Mouse (Mus musculus) midbrain, embryonic 16.5 days (tissue): ENCODE measurements around the gene Ccdc78. TPM values are rescaled to one million over a fixed set of nuclear protein-coding genes. Genes with fewer than 3 reads are reported as not detected.

Source experiments
- ATAC-seq: fragments of 200-750 bp; cut with Nextera tagmentation; 2 replicates; pipeline ENCODE4 v1.8.0; 2017; ENCODE audit warnings: moderate TSS enrichment
- H3K27ac ChIP-seq: fragments of 300-500 bp; sonication (generic); 2 replicates; pipeline ENCODE4 v1.5.1; 2014; ENCODE audit warnings: mild to moderate bottlenecking, low read length, mixed read lengths
- H3K27me3 ChIP-seq: fragments of 300-500 bp; sonication (generic); 2 replicates; pipeline ENCODE4 v1.6.1; 2014; ENCODE audit warnings: low read depth, low read length, mixed read lengths; ENCODE audit not compliant: control insufficient read depth, insufficient read depth
- H3K36me3 ChIP-seq: fragments of 300-500 bp; sonication (generic); 2 replicates; pipeline ENCODE4 v1.6.1; 2014; ENCODE audit warnings: mild to moderate bottlenecking, low read length, moderate library complexity, mixed read lengths; ENCODE audit not compliant: control insufficient read depth, insufficient read depth
- H3K4me1 ChIP-seq: fragments of 300-500 bp; sonication (generic); 2 replicates; pipeline ENCODE4 v1.6.1; 2014; ENCODE audit warnings: mild to moderate bottlenecking, low read length, mixed read lengths; ENCODE audit not compliant: control insufficient read depth, insufficient read depth
- H3K4me2 ChIP-seq: fragments of 300-500 bp; sonication (generic); 2 replicates; pipeline ENCODE4 v1.6.1; 2014; ENCODE audit warnings: mild to moderate bottlenecking, low read length, mixed read lengths
- H3K4me3 ChIP-seq: fragments of 300-500 bp; sonication (generic); 2 replicates; pipeline ENCODE4 v1.5.1; 2014; ENCODE audit warnings: low read depth, mild to moderate bottlenecking, low read length, moderate library complexity, mixed read lengths
- H3K9ac ChIP-seq: fragments of 300-500 bp; sonication (generic); 2 replicates; pipeline ENCODE4 v1.6.1; 2014; ENCODE audit warnings: low read depth, low read length, mixed read lengths
- H3K9me3 ChIP-seq: fragments of 300-500 bp; sonication (generic); replicated peaks from 2 replicates; pipeline ENCODE4 v1.6.1; 2014; ENCODE audit warnings: mild to moderate bottlenecking, low read length, mixed read lengths; ENCODE audit not compliant: control insufficient read depth, poor library complexity, severe bottlenecking
- WGBS: fragments of 180-500 bp; shearing (Covaris S2); extraction: QIAGEN DNeasy Blood & Tissue Kit; methylation state at CpG from one replicate; pipeline ENCODE4 v1.1.7; 2014; 5-methylcytosine and 5-hydroxymethylcytosine counted together
- polyA plus RNA-seq: library from polyadenylated mRNA; unstranded; fragments of >200 nt; fragmentation: Nextera tagmentation; extraction: Ambion mirVana; gene quantifications from 2 replicates; pipeline ENCODE4 v1.2.1, GENCODE M21; 2015

The Ccdc78 gene
- polyA plus RNA-seq, 1 experiment from 2014 or later = 0.34 TPM

DNA sequence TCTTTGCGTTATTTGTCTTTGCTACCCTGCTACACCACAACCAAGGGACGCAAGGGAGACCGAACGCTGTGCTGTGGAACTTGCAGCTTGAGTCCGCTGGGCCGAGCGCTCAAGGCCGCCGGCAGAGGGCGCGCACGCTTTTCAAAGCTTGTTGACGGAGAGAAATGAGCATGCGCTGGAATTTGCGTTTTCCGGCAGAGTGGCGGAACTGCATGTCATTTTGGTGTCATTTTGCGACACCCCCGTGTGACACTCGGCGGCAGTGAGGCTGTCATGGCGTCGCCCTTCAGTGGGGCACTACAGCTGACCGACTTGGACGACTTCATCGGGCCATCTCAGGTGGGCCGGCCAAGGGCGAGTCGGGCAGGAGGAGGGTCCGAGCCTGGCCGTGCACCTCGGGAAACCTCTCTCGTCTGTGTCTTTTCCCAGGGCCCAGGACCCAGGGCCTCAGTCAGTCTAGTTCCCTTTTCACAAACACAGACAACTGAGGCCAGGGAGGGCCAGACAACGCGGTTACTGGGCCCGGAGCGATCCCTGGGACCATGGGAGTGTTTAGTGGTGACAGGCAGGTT is 12.7 kb upstream of the Ccdc78 start, which contains the start of gene Narfl:
Gene Narfl (plus strand): TSS at position 228 of the 572 bp plus-strand sequence.
- peak; percentile 84 for ATAC-seq

DNA sequence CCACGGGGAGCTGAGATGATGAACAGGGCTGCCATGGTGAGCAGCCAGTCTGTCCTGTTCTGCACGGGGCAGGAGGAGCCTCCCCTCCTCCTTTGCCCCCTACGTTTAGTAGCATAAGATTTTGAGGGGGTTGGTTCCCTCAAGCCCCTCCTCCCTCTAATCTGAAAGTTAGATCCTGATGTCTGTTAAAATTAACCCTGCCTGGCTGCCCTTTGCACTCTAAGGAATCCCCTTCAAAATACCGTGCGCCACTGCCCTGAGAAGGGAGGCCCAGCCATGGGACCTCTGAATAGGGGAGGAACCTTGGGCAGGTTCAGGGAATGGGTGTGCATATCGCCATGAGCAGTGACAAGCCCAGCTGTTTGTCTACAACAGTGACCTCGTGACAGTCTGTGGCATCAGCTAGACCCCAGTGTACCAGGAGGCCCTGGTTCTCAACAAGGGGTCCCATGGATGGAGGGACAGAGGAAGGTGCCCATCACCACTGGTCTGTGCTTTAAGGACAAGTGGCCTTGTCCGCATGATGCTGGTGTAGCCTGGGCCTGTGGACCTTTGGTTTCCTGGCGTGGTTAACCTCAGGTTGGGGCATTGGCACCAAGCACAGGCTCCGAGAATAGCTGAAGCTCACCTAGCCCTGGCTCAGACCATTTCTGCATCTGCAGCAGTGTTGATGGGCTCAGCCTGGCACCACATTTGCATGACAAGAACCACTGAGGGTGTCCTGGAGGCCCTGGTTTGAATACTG is 10.9 kb upstream of the Ccdc78 start:
- Histone ChIP-seq H3K4me1 (peaks cover 14% of the 10 kb centered on the region), H3K9ac (no peak overlapping the region), H3K27ac (no peak overlapping the region), H3K27me3 (no peaks in the 10 kb centered on the region), H3K4me2 (no peak overlapping the region), H3K9me3 (no peaks in the 10 kb centered on the region), H3K36me3 (peaks cover 6% of the 10 kb centered on the region; the same call in 1 of the 2 replicates), H3K4me3 (no peak overlapping the region)
- WGBS = 77% methylated on average over 10 of the region's 10 CpGs
- ATAC-seq = no peak

More for the DNA sequence above, 12.7 kb upstream of the Ccdc78 start, which contains the start of gene Narfl:
- Histone ChIP-seq H3K9ac (peak within 1 kb of the TSS; percentile 84), H3K27ac (no peak within 1 kb of the TSS), H3K4me3 (peak within 1 kb of the TSS; percentile 83), H3K4me2 (peak within 1 kb of the TSS; percentile 88), H3K27me3 (no peaks in the 10 kb centered on the region), H3K36me3 (peaks cover 6% of the 10 kb centered on the region; the same call in 1 of the 2 replicates), H3K9me3 (no peaks in the 10 kb centered on the region), H3K4me1 (peaks cover 14% of the 10 kb centered on the region)
- under 1% methylated on average over 37 of the region's 37 CpGs for WGBS

DNA sequence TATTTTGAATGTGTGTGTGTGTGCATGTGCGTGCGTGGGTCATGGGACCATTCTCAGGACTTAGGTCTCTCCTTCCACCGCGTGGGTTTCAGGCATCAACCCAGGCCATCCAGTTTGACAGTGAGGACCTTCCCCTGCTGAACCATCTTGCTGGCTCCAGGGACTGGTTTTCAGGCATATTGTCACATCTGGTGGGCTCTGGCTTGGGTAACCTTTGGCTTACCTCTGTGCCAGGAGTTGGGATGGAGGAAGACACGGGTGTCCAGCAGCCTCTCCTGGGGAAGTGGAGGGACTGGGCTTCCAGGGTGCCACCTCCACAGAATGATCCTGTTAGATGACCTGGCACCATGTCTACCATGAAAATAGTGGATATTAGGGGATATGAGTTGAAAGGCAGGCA is 8.4 kb upstream of the Ccdc78 start:
- Histone ChIP-seq H3K9ac (no peak overlapping the region), H3K4me2 (no peak overlapping the region), H3K4me1 (peaks cover 14% of the 10 kb centered on the region), H3K9me3 (no peaks in the 10 kb centered on the region), H3K27ac (no peak overlapping the region), H3K36me3 (peaks cover 21% of the 10 kb centered on the region), H3K4me3 (no peak overlapping the region), H3K27me3 (no peaks in the 10 kb centered on the region)
- 96% methylated on average over 5 of the region's 5 CpGs for WGBS
- ATAC-seq = no peak

DNA sequence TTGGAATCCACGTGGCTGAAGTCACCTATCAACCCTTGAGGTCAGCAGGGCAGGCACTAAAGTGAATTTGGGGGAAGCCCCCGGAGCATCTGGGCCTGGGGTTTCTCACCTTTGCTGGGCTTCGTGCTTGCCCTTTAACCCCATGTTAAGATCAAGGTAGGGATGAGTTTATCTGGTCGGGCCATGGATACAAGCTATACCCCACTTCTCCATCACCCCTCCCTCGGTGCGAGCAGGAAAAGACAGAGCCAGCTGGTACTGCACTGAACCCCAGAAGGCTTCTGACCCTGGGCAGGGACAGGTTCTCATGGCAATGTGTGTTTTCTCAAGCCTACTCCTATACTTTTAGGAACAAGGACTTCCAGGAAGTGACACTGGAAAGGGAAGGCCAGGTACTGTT is 5.0 kb upstream of the Ccdc78 start:
- Histone ChIP-seq H3K36me3 (peaks cover 22% of the 10 kb centered on the region), H3K27me3 (no peaks in the 10 kb centered on the region), H3K4me1 (peaks cover 17% of the 10 kb centered on the region), H3K9me3 (no peaks in the 10 kb centered on the region), H3K9ac (no peak overlapping the region), H3K4me2 (no peak overlapping the region), H3K27ac (no peak overlapping the region), H3K4me3 (no peak overlapping the region)
- no peak for ATAC-seq
- WGBS = 76% methylated on average over 6 of the region's 6 CpGs

DNA sequence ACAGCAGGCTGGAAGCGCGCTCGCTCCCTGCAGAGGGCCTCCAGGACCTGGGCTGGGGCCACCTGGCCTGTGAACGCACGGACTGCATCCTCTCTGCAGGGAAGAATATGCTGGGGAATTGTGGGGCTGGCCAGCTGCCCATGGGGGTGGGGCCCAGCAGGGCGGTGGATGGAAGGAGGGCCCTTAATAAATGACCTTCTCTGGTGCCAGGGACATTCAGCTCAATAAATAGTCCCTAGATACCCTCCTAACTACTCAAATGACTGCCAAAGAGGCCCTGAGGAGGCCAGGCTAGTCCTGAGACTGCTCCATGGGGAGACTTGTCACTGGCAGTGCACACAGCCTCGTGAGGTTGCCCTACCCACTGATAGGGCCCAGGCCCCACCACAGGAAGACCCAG is 3.3 kb upstream of the Ccdc78 start:
- Histone ChIP-seq H3K4me1 (peaks cover 17% of the 10 kb centered on the region), H3K4me3 (no peak overlapping the region), H3K36me3 (peaks cover 19% of the 10 kb centered on the region), H3K4me2 (no peak overlapping the region), H3K9ac (no peak overlapping the region), H3K27ac (no peak overlapping the region), H3K9me3 (no peaks in the 10 kb centered on the region), H3K27me3 (no peaks in the 10 kb centered on the region)
- 77% methylated on average over 7 of the region's 7 CpGs for WGBS
- ATAC-seq = no peak

GRCm38 (mm10) chr17:25783861-25784574 is 2.4 kb upstream of the Ccdc78 start:
- WGBS = 82% methylated on average over 15 of the region's 15 CpGs
- no peak overlapping the region for H3K27ac ChIP-seq
- peaks cover 17% of the 10 kb centered on the region for H3K4me1 ChIP-seq
- H3K9me3 ChIP-seq = no peaks in the 10 kb centered on the region
- H3K4me2 ChIP-seq = peak overlapping the region; percentile 92
- peak overlapping the region; percentile 78 for H3K4me3 ChIP-seq
- no peaks in the 10 kb centered on the region for H3K27me3 ChIP-seq
- peak overlapping the region; percentile 89 for H3K9ac ChIP-seq
- no peak for ATAC-seq
- peaks cover 19% of the 10 kb centered on the region for H3K36me3 ChIP-seq

- peak within 1 kb of the TSS; percentile 78 for H3K4me3 ChIP-seq
- H3K36me3 ChIP-seq = peaks cover 23% of the 10 kb centered on the region
- H3K9ac ChIP-seq = peak within 1 kb of the TSS; percentile 89
- under 1% methylated on average over 23 of the region's 23 CpGs for WGBS
- no peaks in the 10 kb centered on the region for H3K9me3 ChIP-seq
- peak within 1 kb of the TSS; percentile 92 for H3K27ac ChIP-seq
- peak; percentile 81 for ATAC-seq
- H3K27me3 ChIP-seq = no peaks in the 10 kb centered on the region
- H3K4me1 ChIP-seq = peaks cover 17% of the 10 kb centered on the region
- H3K4me2 ChIP-seq = peak within 1 kb of the TSS; percentile 92
These were observed 1.1 kb upstream of the Ccdc78 start, which contains the start of gene Haghl for GRCm38 (mm10) chr17:25785281-25785745. Gene Haghl (minus strand): TSS chr17:25785673.

DNA sequence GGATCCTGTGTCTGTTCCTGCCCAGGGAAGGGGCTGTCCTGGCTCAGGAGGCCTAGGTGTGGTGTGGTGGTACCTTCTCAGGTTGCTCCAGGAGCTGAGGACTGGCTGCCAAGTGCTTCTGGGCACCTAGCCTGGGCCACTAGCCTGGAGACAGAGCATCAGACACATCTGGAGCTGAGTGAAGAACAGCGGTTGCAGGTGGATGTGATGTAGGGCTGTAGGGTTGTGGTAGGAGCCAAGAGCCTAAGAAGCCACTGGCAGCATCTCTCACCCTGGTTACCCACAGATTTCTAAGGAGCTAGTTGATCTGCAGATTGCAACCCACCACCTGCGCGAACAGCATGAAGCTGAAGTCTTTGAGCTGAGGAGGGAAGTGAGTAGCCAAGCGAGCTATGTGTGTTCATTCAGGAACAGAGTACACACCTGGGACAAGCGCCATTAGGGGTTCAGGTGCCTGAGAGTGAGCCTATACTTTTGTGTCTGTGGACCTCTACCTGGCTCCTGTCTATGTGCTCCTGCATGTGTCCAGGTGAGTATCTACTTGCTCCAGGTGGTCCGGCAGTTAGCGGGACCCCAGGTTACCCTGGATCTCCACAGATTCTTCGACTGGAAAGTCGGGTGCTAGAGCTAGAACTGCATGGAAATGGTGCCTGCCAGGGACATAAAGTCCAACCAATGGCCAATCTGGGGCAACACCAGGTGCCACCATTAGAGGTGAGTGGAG is 563 bp downstream of the Ccdc78 start:
- no peak overlapping the region for H3K9ac ChIP-seq
- peaks cover 30% of the 10 kb centered on the region for H3K4me1 ChIP-seq
- H3K4me3 ChIP-seq = no peak overlapping the region
- no peak overlapping the region for H3K27ac ChIP-seq
- no peaks in the 10 kb centered on the region for H3K27me3 ChIP-seq
- 91% methylated on average over 9 of the region's 9 CpGs for WGBS
- H3K4me2 ChIP-seq = no peak overlapping the region
- peaks cover 16% of the 10 kb centered on the region for H3K36me3 ChIP-seq
- no peak for ATAC-seq
- H3K9me3 ChIP-seq = no peaks in the 10 kb centered on the region
